Mouse (Mus musculus) heart, postnatal 0 days (tissue): Measurements from ENCODE around the gene Alyref.

Source experiments
- CTCF ChIP-seq: IDR thresholded peaks from 2 replicates; pipeline ENCODE4 v1.5.1; 2016; ENCODE audit warnings: antibody characterized with exemption, control low read depth, low read depth
- EP300 ChIP-seq: IDR thresholded peaks from 2 replicates; pipeline ENCODE4 v1.6.1; 2016; ENCODE audit warnings: antibody characterized with exemption, low read depth

- TF ChIP-seq CTCF (no peak), EP300 (no peak)
Measured at GRCm38 (mm10) chr11:120562949-120563348, 35.2 kb downstream of the Alyref start.
